Mouse (Mus musculus) heart, adult 2 months (tissue): ENCODE data around the gene Zfpm1. TPM values are rescaled to one million over a fixed set of nuclear protein-coding genes. Genes with fewer than 3 reads are reported as not detected.
A peak's percentile ranks its signal among the peaks of the same experiment; 100 is the strongest.

ENCODE experiments used
- DNase-seq, 2 experiments: peaks; one replicate each; pipeline ENCODE4 v3.0.0; 2021
- H3K27ac ChIP-seq: fragments of 200-600 bp; 2 replicates; pipeline ENCODE4 v1.8.1; 2022
- H3K27me3 ChIP-seq: fragments of 200-500 bp; 2 replicates; pipeline ENCODE4 v1.6.1; 2012; ENCODE audit warnings: mild to moderate bottlenecking, low read length, inconsistent platforms, mixed read lengths; ENCODE audit not compliant: control insufficient read depth, insufficient read depth
- H3K36me3 ChIP-seq: fragments of 200-500 bp; 2 replicates; pipeline ENCODE4 v1.6.1; 2012; ENCODE audit warnings: low read length, inconsistent platforms; ENCODE audit not compliant: control insufficient read depth, insufficient read depth
- H3K4me1 ChIP-seq: fragments of 200-500 bp; 2 replicates; pipeline ENCODE4 v1.6.1; 2011; ENCODE audit warnings: low read length; ENCODE audit not compliant: control insufficient read depth, insufficient read depth
- H3K4me3 ChIP-seq: fragments of 200-600 bp; 2 replicates; pipeline ENCODE4 v1.8.1; 2022
- H3K79me2 ChIP-seq: fragments of 200-500 bp; replicated peaks from 2 replicates; pipeline ENCODE4 v1.6.1; 2012; ENCODE audit warnings: mild to moderate bottlenecking, inconsistent platforms, low read length, moderate library complexity, mixed read lengths; ENCODE audit not compliant: control insufficient read depth, insufficient read depth
- H3K9ac ChIP-seq: fragments of 200-500 bp; 2 replicates; pipeline ENCODE4 v1.6.1; 2012; ENCODE audit warnings: low read depth, mild to moderate bottlenecking, control low read depth, inconsistent platforms, low read length, mixed read lengths
- CTCF ChIP-seq: fragments of 200-600 bp; IDR thresholded peaks from 2 replicates; pipeline ENCODE4 v1.8.1; 2022; ENCODE audit warnings: antibody characterized with exemption, mild to moderate bottlenecking, moderate library complexity
- EP300 ChIP-seq: fragments of 200-500 bp; IDR thresholded peaks from 2 replicates; pipeline ENCODE4 v1.6.1; 2011; ENCODE audit warnings: low read depth, low read length, control low read depth; ENCODE audit not compliant: insufficient read depth
- POLR2A ChIP-seq: fragments of 200-500 bp; IDR thresholded peaks from 2 replicates; pipeline ENCODE4 v1.6.1; 2011; ENCODE audit warnings: mild to moderate bottlenecking, low read depth, low read length, control low read depth; ENCODE audit not compliant: insufficient read depth
- WGBS: fragments of 180-500 bp; shearing (Covaris S2); methylation state at CpG from one replicate; pipeline ENCODE4 v1.1.7; 2018; 5-methylcytosine and 5-hydroxymethylcytosine counted together
- intact Hi-C: fragments of 180-260 bp; cut with DNase I; formaldehyde crosslinking; loops from one replicate; pipeline ENCODE4 v1.15.1; 2025
- polyA plus RNA-seq: library from polyadenylated mRNA; depleted of rRNA; stranded (reverse); fragments of >200 nt; gene quantifications from 2 replicates; pipeline ENCODE4 v1.2.3, GENCODE M21; 2012; rRNA removed
- total RNA-seq, 2 experiments: library from RNA; stranded (reverse); gene quantifications; 2 replicates each; pipeline ENCODE4 v1.2.3; 2021

The Zfpm1 gene
- total and polyA plus RNA-seq, 3 experiments: 20.9 to 24.6 (median 21.2) TPM

DNA sequence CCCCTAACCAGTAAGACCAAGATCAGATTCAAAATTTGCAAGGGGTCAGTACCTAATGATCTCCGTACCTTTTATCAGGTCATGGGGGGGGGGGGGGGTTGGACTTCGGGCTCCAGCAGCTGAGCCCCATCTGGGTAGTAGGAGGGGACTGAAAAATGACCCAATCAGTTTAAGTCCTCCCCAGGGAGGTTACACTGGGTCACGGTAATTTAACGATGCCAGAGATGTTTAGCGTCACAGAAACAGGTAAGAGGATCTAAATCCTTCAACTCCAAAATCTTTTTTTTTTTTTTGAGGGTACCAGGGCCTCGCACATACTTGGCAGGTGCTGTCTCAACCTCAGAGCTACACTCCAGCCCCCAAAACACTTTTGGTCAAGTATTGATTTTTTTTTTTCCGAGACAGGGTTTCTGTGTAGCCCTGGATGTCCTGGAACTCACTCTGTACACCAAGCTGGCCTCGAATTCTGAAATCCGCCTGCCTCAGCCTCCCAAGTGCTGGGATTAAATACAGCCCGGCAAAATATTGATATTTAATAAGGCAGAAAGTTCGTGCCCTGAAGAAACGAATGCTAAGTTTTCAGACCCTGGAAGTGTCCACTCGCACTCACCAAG, 93.9 kb downstream of the Zfpm1 start:
- Histone ChIP-seq H3K4me3 (peak overlapping the region; percentile 60), H3K4me1 (peaks cover 3% of the 10 kb centered on the region; the same call in 1 of the 2 replicates), H3K27me3 (no peaks in the 10 kb centered on the region), H3K9ac (peak overlapping the region; percentile 25; the same call in 1 of the 2 replicates), H3K79me2 (peaks cover 7% of the 10 kb centered on the region), H3K27ac (peak overlapping the region; percentile 65), H3K36me3 (peaks cover 6% of the 10 kb centered on the region; the same call in 1 of the 2 replicates)
- intact Hi-C loops: loop anchor here (2.0 to 10.0 kb wide), 3 partner anchors 66 to 849 kb away; partner anchors contain the start of genes Cdk10, Ctu2, Mvd and Rnf166
- 22% methylated on average over 13 of the region's 13 CpGs for WGBS
- TF ChIP-seq POLR2A (no peak), EP300 (no peak), CTCF (no peak)
- no peak for DNase-seq

DNA sequence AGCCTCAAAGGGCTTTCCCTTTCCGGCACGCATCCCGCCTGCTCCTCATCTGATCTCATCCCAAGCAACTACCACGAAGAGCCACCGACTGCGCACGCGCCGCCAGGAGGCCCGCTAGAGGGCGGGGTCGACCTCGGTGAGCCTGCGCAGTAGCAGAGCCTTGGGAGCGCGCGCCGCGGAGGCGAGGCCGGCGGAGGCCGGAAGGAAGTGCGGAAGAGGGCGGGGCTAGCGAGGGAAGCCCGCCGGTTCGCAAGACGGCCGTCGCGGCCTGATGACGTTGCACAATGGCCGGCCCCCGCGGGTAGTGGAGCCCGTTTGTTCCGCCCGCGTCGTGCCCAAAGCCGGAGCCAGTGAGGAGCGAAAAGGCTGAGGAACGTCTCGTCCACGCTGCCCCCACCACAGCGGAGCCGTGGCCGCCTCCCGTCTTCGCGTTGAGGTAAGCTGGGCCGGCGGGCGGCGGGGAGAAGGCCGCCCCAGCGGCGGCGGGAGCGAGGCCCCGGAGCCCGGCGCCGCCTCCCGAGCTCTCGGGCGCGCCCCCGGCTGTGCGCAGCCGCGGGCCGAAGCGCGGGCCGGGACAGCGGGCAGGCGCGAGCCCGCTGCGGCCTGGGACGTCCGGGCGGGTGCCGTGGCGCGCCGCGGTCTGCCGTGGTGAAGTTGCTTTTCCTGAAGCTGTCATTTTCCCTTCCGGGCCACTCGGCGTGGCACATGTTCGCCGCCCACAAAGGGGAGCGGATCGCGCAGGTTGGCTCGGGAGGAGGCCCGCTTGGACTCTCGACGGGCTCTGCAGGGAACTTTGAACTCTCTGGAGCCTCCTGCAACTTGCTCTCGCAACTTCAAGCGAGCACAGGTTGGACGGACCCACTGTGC, 94.7 kb downstream of the Zfpm1 start, which contains the start of gene Zc3h18:
TSS of gene Zc3h18 (plus strand) at position 245 of the 867 bp plus-strand sequence.
- Histone ChIP-seq H3K4me3 (peak within 1 kb of the TSS; percentile 60), H3K27ac (peak within 1 kb of the TSS; percentile 93), H3K4me1 (peaks cover 3% of the 10 kb centered on the region; the same call in 1 of the 2 replicates), H3K9ac (peak within 1 kb of the TSS; percentile 90), H3K36me3 (peaks cover 6% of the 10 kb centered on the region; the same call in 1 of the 2 replicates), H3K27me3 (no peaks in the 10 kb centered on the region), H3K79me2 (peaks cover 9% of the 10 kb centered on the region)
- under 1% methylated on average over 106 of the region's 107 CpGs for WGBS
- DNase-seq: peak; percentile 99 to 100
- intact Hi-C loops: loop anchor here (2.0 to 10.0 kb wide), 3 partner anchors 66 to 848 kb away; partner anchors contain the start of genes Cdk10, Ctu2, Mvd and Rnf166
- peak; percentile 63 for TF ChIP-seq CTCF
- peak; percentile 88 for TF ChIP-seq POLR2A
- TF ChIP-seq EP300: peak; percentile 54; the same call in 1 of the 2 replicates

DNA sequence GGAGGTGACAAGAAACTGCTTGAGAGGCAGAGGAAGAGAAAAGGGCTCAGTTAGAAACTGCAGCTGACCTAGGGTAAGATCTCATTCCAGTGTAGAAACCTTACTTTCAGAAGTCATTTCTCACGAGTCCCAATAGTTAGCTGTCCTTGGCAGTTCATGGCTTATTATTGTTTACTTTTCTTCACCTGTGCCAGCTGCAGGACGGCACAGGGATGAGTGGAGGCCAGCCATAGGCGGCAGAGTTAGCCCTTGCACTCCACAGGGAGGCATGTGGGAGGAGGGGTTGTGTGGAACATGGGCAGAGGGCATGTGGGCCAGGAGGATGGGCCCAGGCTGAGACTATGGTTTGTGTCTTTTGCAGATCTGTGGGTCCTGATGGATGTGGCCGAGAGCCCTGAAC, 101.1 kb downstream of the Zfpm1 start:
- H3K4me1 ChIP-seq: no peaks in the 10 kb centered on the region
- H3K27ac ChIP-seq: no peak overlapping the region
- no peak overlapping the region for H3K9ac ChIP-seq
- H3K79me2 ChIP-seq: peaks cover 9% of the 10 kb centered on the region
- no peak overlapping the region for H3K4me3 ChIP-seq
- H3K27me3 ChIP-seq: no peaks in the 10 kb centered on the region
- intact Hi-C loops: no loop called here
- no peak for DNase-seq
- peaks cover 2% of the 10 kb centered on the region; the same call in 1 of the 2 replicates for H3K36me3 ChIP-seq
- TF ChIP-seq CTCF: no peak
- TF ChIP-seq POLR2A: no peak
- TF ChIP-seq EP300: no peak
- 71% methylated on average over 4 of the region's 4 CpGs for WGBS

Other genes with a start within 250 kb of the Zfpm1 start
- not detected for gene Trhr2, start 78.6 kb downstream of the Zfpm1 start, total RNA-seq
- gene Trhr2, start 78.6 kb downstream of the Zfpm1 start, polyA plus RNA-seq: not detected in 2 replicates
- gene Zc3h18, start 94.5 kb downstream of the Zfpm1 start, total RNA-seq: 10 to 100 TPM; 21.8 to 22.1 TPM
- gene Zc3h18, start 94.5 kb downstream of the Zfpm1 start, polyA plus RNA-seq: 11.2 and 15.8 TPM in 2 replicates
- gene Il17c, start 139.9 kb downstream of the Zfpm1 start, total RNA-seq: not detected
- not detected in 2 replicates for gene Il17c, start 139.9 kb downstream of the Zfpm1 start, polyA plus RNA-seq
- 10 to 100 TPM; 41.2 to 43.9 TPM for gene Cyba, start 150.8 kb downstream of the Zfpm1 start, total RNA-seq
- gene Cyba, start 150.8 kb downstream of the Zfpm1 start, polyA plus RNA-seq: 62.1 and 92.8 TPM in 2 replicates
- gene Mvd, start 161.3 kb downstream of the Zfpm1 start, total RNA-seq: 1 to 10 TPM; 4.0 to 5.6 TPM
- gene Mvd, start 161.3 kb downstream of the Zfpm1 start, polyA plus RNA-seq: 8.5 and 9.0 TPM in 2 replicates
- gene Snai3, start 178.6 kb downstream of the Zfpm1 start, total RNA-seq: 1 to 10 TPM; 1.6 to 8.1 TPM
- 6.8 and 8.2 TPM in 2 replicates for gene Snai3, start 178.6 kb downstream of the Zfpm1 start, polyA plus RNA-seq
- 10 to 100 TPM; 36.9 to 41.6 TPM for gene Rnf166, start 193.9 kb downstream of the Zfpm1 start, total RNA-seq
- 91.3 and 99.4 TPM in 2 replicates for gene Rnf166, start 193.9 kb downstream of the Zfpm1 start, polyA plus RNA-seq
- gene Ctu2, start 194.0 kb downstream of the Zfpm1 start, total RNA-seq: 1 to 10 TPM; 5.6 to 7.7 TPM
- gene Ctu2, start 194.0 kb downstream of the Zfpm1 start, polyA plus RNA-seq: 12.3 and 15.8 TPM in 2 replicates